Mouse (Mus musculus) neutrophil, adult 83 days (primary cell): Measurements from ENCODE around the gene Erf. TPM values are rescaled to one million over a fixed set of nuclear protein-coding genes. Genes with fewer than 3 reads are reported as not detected.

Experiments
- total RNA-seq, 2 experiments: library from RNA; stranded (reverse); gene quantifications; one replicate each; pipeline ENCODE4 v1.2.4; 2023

Erf gene
- 10 to 100 TPM in 1 of 2 experiments, 1 to 10 TPM in 1; 9.6 to 10.2 TPM for total RNA-seq

DNA sequence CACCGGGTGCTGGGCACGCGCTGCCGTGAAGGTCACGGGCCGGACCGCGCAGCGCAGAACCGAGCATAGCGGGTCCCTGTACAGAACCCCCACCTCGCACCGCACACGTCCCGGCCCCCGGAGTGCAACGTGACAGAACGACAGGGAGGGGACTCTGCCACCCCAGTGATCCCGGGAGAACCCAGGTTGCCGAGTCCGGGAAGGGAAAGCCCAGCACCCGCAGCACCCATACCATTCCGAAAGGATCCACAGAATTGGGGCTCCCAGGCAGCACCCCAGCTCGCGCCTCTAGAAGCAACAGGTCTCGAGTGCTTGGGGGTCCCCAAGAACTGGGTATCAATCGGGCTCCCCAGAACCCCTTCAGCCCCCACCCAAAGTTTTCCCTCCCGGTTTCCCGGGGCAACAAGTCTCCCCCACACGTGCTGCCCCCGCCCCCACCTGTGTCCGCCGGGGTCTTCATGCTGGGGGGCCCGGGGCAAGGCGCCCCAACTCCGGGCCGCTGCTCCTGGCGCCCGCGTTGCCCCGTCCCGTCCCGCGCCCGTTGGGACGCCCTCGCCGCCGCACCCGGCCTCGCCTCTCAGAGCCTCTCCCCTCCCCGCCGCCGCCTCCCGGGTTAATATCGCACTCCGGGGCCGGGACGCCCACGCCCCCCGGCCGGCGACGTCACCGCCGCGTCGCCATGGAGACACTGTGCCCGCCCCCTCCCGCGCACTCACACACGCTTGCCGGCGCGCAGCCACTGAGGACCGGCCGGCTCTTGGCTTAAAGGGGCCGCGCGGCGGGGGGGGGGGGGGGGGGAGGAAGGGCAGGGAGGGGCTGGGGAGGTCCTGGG is at the start of gene Erf:
Gene Erf, minus strand, starts transcription at position 621 of the 832 bp plus-strand sequence.

DNA sequence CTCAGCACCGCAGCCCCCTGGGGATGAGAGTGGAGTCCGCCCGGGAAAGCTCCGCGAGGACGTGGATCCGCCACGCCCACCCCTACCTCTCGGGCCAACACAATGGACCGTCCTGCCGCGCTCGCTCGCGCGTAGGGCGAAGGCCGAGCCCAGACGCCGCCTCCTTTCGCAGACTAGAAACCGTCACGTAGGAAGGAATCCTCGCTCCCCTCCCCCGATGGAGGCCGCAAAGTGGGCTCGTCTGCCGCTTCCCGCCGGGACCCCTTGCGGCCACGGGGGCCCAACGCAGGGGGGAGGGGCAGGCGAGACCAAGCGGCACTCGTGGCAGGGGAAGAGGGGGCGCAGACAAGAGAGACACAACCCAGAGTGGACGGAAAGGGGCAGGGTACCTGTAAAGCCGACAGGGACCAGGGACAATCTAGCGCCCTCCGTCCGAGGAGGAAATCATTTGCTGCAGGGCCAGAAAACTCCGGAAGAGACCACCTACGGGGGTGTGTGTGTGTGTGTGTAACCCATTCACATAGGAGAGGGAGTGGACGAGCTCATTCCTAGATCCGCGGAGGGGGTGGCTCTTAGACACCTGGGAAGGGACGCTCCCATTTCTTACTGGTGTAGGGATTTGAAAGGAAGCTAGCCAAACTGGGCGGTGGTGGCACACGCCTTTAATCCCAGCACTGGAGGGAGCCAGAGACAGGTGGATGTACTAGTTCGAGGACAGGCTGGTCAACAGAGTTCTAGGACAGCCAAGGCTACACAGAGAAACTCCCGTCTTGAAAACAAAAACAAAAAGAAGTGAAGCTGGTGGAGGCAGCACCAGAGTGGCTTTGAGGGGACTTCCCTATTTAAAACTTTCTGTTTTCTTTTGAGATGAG is 47.1 kb upstream of the Erf start, which contains the start of gene Pafah1b3:
Gene Pafah1b3, minus strand, starts transcription at position 533 of the 872 bp plus-strand sequence.

DNA sequence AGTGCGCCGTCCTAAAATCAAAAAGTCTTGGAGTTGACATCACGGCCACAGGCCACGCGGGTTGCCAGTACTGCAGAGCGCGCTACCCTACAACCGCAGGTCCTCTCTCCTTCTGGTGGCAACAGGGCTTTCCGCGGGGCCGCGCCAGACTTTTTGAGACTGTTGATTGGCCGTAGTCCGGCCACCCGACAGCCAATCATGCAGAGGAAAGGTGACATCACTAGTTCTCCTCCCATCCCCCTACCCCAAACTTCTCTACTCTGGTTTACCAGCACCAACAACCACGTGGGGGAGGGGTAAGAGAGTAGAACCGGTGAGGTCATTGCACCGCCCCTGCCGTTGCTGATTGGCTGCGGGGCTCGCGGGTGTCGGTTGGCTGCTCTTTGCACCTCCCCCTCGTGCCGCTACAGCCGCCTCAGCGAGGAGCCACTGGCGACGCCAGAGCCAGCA is 16.8 kb upstream of the Erf start, which contains the start of gene Cic:
Gene Cic, plus strand, starts transcription at position 404 of the 450 bp plus-strand sequence.

GRCm38 (mm10) chr7:25237249-25238014 is 13.1 kb downstream of the Erf start, which contains the start of gene Gsk3a:
TSS of gene Gsk3a (minus strand) at chr7:25237851.

GRCm38 (mm10) chr7:25221102-25221883 is 29.3 kb downstream of the Erf start, which contains the start of gene Zfp526:
TSS of gene Zfp526 (plus strand) at chr7:25221425.

GRCm38 (mm10) chr7:25220457-25221101 is 30.0 kb downstream of the Erf start, which contains the start of gene Dedd2:
TSS of gene Dedd2 (minus strand) at chr7:25220615.

Other genes with a start within 250 kb of the Erf start
- 100 to 1,000 TPM; 189 to 210 TPM for gene Atp1a3, start 244.8 kb downstream of the Erf start, total RNA-seq
- gene Grik5, start 178.4 kb downstream of the Erf start, total RNA-seq: 1 to 10 TPM; 3.0 TPM
- gene Zfp574, start 178.2 kb downstream of the Erf start, total RNA-seq: 10 to 100 TPM; 14.5 to 15.8 TPM
- 10 to 100 TPM; 13.2 to 15.0 TPM for gene Pou2f2, start 71.0 kb downstream of the Erf start, total RNA-seq
- 100 to 1,000 TPM; 105 to 118 TPM for gene Dedd2, start 30.1 kb downstream of the Erf start, total RNA-seq
- 10 to 100 TPM; 12.1 to 12.7 TPM for gene Zfp526, start 29.3 kb downstream of the Erf start, total RNA-seq
- gene Gsk3a, start 12.9 kb downstream of the Erf start, total RNA-seq: 10 to 100 TPM; 80.7 to 83.4 TPM
- 100 to 1,000 TPM; 191 to 211 TPM for gene Cic, start 16.9 kb upstream of the Erf start, total RNA-seq
- gene Pafah1b3, start 47.2 kb upstream of the Erf start, total RNA-seq: 1 to 10 TPM; 8.2 to 9.0 TPM
- gene Prr19, start 50.6 kb upstream of the Erf start, total RNA-seq: not detected
- not detected for gene Tmem145, start 55.3 kb upstream of the Erf start, total RNA-seq
- 1 to 10 TPM; 2.4 to 3.9 TPM for gene Megf8, start 66.4 kb upstream of the Erf start, total RNA-seq
- not detected for gene Cnfn, start 119.0 kb upstream of the Erf start, total RNA-seq
- gene Lipe, start 147.9 kb upstream of the Erf start, total RNA-seq: 10 to 100 TPM; 30.2 to 37.9 TPM
- not detected for gene Cxcl17, start 162.1 kb upstream of the Erf start, total RNA-seq
- gene Ceacam1, start 226.8 kb upstream of the Erf start, total RNA-seq: 100 to 1,000 TPM; 260 to 292 TPM